Mouse (Mus musculus) gastrocnemius, postnatal 4 days (tissue): ENCODE results near the gene Syt2. TPM values are rescaled to one million over a fixed set of nuclear protein-coding genes. Genes with fewer than 3 reads are reported as not detected.
A peak's percentile ranks its signal among the peaks of the same experiment; 100 is the strongest.

Experiments used
- DNase-seq, 2 experiments: peaks; one replicate each; pipeline ENCODE4 v3.0.0; 2021 to 2022; ENCODE audit warnings: low spot score in 2 of 2, mixed read lengths in 2 of 2
- total RNA-seq, 2 experiments: library from RNA; stranded (reverse); gene quantifications; 2 replicates each; pipeline ENCODE4 v1.2.3; 2021

Gene Syt2
- total RNA-seq, 2 experiments from 2014 or later = 0.08 TPM; not detected in 1

DNA sequence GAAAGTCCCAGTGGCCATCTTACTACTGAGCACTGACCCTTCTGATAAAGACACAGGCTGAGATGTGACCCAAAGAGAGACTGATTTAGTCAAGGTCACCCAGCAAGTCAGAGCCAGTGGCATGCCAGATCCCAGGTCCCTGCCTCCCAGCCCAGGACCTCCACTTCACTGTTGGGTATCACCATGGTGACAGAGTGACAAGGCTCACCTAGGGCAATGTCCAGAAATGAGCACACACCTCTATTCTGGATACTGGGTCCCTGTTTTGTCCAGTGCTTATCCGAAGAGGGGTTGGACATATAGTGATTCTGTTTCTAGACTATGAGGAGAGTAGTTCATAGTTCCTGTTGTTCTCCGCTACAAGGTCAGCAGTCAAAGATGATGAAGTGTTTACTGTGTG lies 56.8 kb downstream of the Syt2 start:
- DNase-seq = no peak

DNA sequence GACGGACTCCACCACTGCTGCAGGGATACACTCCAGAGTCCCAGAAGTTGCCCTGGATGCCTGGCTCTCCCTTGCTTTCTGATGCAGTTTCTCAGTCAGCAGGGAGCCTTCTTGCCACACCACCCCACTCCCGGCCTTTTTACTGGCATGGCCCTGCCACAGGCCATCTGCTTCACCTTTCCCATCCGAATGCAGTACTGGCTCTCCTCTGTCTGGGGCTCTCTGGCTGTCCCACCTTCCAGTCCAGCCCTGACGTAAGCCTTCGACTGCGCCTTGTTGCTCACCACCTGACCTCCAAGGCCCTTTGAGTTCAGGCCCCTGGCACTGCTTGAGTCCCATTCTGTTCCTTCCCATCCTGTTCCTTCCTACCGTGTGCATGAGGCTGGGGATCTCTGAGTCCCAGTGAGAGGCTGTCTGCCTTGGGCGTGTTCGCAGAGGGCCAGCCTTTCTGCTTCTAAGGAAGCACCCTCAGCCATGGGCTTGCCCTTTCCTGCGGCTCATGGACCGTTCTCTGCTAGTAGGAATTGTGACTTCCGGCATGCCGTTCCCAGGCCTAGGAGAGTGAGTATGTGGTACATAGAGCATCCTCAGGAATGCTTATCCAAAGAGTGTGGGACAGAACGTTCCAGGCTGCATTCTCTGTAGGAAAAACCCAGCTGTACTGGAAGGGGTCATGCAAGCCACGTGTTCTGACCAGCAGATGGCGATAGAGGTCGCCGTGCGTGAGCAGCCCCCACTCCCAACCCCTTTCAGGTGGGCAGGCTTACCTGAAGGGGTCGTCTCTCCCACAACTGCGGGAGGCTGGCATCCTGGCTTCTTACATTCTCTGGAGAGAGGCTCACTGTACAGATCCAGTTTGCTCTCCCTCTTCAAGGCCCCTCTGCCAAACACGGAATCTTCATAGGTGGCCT lies 58.2 kb downstream of the Syt2 start:
- peak in 1 of 2 experiments; percentile 36 for DNase-seq

DNA sequence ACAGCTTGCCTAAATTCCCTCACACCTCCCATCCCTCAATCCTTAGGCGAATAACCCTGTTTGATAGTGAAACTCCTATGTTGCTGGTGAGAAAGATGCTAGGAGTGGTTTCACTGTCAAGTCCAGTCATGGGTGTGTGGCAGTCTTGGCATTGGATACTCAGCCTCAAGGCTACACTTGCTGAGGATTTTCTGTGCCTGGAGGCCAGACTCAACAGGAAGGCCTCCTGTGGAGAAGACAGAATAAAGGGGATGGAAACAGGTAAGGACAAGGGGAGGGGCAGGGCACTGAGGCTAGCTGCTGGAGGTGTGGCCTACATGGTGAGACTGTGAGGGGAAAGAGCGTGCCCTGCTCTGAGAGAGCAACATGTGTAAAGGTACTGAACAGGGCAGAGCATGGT lies 60.1 kb downstream of the Syt2 start:
- no peak for DNase-seq

DNA sequence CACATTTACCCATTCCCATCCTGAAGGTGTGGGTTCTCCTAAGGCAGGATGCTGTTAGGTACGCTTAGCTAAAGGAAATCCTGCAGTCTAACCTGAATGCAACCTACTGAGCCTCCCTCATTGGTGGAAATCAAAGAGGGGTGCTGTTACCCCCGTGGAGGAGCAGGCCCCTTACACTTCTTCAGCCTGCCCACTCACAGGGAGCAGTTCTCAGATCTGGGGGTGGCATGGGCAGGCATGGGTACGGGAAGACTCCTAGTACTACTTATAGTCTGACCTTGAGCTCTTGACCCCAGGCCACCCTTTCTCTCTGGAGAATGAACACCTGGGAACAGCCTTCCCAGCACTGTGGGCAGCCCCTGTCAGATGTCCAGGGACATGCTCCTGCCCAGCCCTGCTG lies 61.0 kb downstream of the Syt2 start:
- no peak for DNase-seq

DNA sequence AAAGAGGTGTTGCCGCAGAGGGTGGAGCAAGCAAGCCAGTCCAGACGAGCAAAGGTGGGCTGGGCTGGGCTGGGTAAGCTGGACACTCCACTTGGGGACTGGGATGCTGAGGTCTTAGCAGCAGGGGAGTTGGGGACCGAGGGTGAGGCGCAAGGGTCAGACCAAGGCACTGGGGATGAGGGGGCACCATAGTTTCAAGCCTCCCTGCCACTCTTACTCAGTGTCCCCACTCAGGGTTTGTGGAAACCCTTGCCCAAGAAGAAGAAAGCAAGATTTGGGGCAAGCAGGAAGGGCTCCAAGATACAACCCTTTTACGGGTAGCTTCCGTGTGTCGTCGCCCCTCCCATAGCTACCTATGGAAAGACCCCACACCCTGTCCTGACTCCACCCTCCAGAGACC lies 61.8 kb downstream of the Syt2 start:
- no peak for DNase-seq

DNA sequence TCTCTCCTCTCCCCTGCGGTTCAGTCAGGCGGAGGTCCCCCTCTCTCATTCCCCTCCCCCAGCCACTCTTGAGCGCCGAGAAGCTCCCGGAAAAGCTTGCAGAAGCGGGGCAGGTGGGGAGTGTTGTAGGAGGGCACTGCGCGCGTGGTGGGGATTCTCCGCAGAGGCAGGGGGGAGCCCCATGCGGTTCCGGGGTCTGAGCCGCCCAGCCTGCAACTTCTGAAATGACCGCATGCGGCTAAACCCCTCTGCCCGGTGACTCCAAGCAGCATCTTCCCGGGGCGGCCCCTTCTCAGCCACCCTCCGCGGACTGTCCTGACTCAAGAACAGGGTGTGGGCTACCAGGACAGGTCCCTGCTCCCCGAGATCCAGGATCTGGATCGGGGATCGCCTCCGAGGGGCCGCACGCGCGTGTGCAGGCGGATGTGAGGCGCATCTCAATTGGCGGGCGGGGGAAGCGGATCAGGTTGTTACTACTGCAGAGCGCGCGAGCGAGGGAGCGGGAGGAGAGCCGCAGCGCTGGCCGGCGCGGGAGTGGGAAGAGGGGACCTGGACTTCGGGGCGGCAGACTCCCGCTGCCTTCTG lies 62.4 kb downstream of the Syt2 start:
- peak in 1 of 2 experiments; percentile 29 for DNase-seq

DNA sequence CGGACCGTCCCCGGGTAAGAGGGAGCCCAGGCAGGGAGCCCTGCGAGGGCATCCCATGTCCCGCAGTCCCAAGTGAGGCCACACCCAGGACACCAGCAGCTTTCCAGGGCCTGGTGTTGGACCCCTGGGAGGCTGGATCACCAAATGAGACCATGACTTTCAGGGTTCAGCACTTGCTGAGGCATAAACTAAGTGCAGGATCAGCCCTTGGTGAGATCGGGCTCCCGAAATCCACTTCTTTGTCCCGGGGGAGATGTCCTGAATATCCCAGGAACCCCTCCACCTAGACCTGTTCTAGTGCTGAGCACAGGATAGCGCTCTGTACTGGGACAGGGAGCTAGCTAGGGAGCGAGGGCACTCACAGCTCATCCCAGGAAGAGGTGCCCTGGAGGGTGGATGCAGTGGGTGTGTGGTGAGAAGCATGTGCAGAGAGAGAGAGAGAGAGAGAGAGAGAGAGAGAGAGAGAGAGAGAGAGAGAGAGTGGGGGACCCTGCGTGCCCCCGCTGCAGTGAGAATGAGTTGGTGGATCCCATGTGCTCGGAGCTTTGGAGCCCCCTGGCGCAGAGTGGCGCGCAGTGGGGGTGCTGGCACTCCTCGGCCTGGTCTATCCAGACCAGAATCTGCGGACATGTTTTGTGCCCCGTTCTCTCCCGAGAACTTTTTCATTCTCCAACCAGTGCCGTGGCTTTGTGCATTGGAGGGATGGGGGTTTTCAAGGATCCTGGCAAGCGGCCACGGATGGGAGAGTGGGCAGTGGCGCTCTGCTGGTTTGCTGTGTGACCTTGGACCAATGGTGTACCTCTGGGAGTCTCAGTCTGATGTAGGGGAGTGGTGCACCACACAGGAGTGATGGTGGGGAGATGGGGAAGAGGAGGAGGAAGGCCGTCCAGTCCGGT lies 63.2 kb downstream of the Syt2 start:
- DNase-seq = no peak

DNA sequence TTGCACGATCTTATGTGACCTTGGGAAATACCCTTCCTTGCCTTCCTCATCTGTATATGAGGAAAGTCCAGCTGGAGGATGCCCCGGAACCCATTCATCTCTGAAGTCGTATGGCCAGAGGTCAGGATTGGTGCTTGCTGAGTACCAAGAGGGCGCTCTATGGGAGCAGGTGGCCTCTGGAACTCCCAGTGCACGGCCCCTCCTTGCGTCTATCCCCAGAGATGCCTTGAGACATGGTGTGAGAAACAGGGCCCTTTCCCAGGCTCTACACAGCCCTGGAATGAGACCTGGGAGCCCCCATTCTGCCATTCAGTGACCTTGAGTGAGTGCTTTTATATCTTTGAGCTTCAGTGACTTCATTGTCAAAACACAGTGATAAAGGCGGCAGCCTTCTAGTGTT lies 64.6 kb downstream of the Syt2 start:
- DNase-seq = no peak

DNA sequence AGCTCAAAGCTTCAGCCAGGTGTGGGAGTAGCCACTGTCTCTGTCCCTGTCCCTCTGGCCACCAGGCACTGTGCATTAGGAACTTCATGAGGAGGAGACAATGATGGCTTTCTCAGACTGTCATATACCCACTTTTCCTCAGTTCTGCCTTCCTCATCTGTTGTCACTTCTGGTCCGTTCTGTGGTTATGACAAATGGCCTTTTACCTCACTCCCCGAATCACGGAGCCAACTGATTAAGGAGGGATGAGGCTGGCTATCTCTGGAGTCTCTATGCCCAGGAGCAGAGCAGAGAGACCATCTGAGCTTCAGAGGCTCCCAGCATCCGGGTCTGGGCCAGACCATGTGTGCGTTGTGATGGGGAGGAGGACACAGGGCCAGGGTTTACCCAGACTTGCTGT lies 65.2 kb downstream of the Syt2 start:
- no peak for DNase-seq

DNA sequence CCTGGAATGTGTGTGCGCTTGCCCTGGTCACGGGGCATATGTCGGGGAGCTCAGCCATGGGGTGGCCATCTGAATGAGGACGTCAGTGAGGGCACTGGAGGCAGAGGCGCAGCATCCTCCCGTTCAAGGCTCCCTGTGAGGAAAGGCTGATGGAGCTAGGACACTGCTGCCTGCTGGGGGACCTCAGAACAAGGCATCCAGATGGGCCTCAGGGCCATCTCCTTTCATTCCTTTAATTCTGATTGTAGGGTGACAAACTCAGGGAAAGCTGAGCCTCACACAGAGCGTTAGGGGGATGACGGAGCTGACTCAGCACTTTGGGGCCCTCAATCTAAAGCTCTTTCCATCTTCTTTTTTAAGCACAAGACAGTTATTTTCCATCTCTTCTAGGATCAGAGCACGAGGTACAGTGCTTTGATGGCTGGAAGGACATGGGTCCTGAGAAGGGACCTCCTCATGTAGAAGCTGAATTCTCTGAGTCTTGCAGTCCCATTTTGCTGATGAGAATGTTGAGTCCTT lies 66.4 kb downstream of the Syt2 start:
- no peak for DNase-seq

DNA sequence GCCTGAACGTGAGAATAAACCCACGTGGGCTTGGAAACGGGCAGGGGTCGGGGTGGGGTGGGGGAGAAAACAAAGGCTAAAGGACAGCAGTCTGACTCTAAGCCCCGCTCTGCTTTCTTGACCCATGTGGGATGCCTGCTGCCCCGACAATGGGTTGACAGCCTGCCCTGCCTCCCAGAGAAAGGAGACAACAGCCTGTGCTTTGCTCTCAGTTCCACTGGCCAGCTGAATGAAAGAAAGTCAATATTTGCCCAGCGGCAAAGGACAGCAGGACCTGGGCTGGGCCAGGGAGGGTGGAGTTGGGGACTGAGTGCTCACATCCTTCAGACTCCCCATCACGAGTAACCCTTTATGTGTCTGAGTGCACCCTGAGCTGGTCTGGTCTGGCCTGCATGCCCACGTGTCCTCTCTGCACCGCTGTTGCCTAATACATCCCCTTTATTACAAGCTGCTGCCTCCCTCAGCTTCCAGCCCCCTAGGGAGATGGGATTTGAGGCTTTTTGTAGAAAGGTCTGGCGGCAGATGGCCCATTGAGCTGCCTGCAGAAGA lies 67.0 kb downstream of the Syt2 start:
- DNase-seq = no peak

DNA sequence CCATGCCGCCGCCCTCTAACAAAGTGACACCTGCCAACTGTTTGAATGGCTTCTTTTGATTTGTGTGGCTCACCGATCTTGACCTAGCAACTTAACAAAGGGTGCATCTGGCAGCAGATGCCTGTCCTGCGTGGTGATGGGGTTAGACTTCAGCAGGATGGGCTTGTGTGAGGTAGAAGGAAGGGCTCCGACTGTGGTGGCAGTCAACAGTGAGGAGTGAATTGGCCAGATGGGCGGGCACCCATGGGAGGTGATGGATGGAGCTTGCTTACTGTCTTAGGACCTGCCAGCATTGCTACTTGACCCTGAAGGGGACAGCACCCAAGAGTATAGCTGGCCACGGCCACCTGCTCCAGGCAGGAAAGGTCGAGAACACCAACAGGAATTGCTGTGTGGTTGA lies 67.7 kb downstream of the Syt2 start:
- no peak for DNase-seq

DNA sequence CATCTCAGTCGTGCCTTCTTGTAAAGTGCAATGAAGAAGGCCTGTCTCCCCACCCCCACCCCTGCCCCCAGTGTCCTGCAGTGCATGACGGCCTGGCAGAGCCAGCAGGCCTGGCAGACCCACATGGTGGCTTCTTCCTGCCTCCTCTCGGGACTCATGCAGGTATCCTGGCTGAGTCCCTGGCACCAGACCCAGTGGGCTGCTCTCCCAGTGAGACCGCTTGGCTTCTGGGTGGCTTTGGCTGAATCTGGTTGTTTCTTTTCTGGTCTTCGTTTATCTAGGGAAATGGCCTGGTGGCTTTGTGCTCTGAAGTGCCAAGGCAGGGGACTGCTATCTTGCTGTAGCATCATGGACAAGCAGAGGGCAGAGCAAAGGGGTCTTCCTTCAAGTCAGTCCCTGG lies 68.6 kb downstream of the Syt2 start:
- no peak for DNase-seq

DNA sequence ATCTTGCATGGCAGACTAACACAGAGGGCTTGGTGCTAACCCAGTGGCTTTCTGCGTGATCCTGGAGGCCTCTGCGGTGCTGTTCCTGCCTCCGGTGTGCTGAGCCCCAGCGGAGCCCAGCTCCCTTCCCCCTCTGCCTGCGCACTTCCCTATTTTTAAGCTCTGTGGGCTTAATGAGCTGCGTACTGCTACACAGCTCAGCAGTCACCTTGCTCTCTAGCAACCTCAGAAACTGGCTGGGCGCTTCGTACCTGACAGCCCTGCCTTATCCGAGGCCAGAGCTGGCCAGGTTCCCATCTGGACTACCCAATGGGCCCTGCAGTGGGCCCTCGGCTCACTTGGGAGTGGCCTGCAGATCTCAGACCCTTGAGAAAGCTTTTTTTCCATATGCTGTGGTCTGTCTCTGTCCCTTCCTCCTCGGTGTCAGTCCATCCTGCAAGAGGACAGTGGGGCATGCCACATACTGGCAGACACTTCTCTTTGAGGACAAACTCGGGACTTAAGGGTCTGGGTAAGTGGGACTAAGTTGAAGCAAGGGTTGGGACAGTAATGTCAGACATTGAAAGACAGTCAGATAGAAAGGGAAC lies 73.3 kb downstream of the Syt2 start:
- DNase-seq = no peak

DNA sequence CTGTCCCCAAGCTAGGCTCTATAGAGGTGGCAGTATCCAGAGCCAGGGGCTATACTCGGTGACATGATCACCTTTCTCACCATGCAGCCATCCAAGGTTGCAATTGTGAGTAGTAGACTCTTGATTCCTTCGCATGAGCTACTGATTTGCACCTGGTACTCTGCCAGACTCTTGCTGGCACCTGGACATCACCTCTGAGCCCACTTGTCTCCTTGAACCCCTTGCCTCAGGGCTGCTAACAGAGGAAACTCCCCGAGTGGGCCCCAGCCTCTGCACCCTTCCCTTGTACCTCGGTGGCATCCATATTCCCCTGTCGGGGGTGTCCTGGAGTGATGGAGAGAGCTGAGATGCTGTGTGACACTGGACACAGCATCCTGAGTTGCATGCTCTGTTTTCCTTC lies 75.0 kb downstream of the Syt2 start:
- DNase-seq = no peak

DNA sequence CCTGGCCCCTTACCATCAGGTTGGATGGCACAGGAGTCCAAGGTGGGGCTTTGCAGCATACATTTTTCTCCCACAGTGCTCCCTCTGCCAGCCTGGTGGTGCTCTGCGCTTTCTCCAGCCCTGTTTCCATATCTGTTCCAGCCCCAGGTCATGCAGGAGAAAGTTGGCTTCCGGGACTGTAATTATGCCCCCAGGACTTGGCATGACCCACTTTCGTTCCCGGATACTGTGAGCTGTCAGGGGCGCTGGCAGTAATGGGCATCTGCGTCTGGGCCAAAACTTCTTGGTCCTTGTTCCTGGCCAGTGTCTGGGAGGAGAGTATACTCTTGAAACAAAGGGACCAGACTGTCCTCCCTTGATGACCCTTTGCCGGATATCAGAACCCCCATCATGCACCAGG lies 76.4 kb downstream of the Syt2 start:
- DNase-seq = no peak

DNA sequence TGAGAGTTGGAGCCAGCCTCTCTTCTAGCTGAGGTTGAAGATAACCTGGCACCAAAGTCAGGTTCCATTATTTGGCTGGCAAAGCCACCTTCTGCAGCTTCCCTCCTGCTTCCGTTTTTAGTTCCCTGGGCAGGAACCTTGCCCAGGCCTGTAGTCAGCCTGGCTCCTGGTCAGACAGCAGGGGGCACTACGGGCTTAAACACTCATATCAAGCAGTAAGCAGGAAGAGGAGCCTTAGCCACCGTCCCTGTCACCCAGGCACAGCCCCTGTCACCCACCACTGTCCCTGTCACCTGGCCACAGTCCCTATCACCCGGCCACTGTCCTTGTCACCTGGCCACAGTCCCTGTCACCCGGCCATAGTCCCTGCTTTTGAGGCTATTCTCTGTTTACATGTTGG lies 78.8 kb downstream of the Syt2 start:
- peak in 1 of 2 experiments; percentile 54 for DNase-seq

DNA sequence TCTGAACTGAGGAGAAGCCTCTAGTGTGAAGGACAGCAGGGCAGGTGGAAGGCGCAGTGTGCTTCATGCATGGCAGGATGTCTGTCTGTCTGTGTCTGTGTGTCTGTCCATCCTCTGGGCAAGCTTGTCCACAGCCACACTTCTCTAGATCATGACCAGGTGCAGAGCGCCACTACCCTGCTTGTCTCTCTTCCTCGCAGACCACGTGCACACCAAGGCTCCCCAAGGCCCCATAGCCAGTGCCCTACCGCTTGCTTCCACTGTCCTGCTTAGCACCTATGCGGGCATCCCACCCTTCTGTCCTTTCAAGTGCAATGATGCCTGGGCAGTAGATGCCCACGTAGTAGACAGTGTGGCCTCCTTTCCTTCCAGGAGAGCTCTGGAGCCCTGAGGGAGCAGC lies 80.0 kb downstream of the Syt2 start:
- no peak for DNase-seq

DNA sequence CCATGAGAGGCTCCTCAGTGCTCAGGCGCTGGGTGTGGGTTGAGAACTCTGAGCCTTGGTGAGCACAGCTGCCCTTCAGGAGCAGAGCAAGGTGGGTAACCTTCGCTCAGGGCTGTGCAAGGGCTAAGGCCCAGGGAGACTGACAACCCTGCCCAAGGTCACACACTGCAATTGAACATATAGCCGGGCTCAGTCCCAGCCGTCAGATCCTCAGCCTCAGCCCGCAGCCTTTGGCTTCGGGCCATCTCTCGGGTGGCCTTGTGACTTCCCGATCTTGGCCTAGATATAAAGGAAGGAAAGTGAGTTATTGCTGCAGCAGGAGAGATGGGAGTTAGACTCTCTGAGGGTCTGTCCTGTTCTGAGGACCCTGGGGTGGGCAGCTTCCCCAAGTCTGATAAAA lies 80.8 kb downstream of the Syt2 start:
- DNase-seq = no peak

DNA sequence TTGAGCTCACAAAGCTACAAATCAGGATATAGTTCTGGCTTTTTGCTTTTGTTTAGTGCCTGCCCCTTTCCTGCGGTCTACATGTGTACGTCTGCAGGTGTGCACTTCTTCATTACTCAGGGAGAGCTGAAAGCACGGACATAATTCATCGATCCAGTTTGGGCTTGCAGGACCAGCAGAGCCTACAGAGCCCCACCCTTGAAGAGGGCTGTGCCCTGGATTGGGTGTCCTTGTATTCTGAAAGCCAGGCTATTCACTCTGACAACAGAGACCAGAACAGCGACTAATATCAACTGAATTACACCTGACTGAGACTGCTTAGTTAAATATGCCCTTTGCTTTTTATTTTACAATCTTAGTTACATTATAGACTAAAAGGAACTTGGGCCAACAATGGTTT lies 87.2 kb downstream of the Syt2 start:
- DNase-seq = no peak

DNA sequence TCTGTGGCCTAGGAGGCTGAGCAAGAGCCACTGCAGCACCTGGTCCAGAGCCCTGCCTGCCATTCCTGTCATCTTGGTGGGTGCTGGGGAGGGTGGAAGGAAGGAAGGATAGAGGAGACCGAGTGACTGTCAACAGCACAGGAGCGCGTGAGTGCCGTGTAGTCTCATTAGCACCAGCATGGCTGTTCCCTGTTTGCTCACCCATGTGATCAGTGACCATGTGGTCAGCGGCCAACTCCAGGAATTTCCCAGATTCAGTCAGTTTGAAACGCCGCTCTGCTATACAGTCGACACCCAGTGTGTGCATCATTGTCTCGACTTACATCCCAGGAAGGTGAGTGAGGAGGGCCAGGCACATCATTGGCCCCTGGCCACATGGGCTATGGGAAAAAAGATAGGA lies 91.0 kb downstream of the Syt2 start:
- DNase-seq = no peak
